Mouse (Mus musculus): ENCODE results near the gene Asic2.

DNA sequence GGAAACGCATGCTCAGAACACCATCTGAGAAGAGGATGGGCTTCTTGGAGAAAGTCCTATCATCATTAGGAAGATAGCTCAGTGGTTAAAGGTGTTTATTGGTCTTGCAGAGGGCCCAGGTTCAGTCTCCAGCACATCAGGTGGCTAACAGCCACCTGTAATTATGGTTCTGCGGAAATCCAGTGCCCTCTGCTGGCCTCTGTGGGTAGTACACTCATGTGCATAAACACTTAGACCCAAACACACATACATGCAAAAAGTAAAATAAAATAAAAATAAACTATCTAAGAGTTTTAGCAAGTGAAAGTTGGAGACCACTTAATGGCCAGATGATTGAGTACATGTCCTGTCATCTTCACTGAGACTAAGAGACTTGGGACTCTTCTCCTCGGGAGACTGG lies 603.8 kb downstream of the Asic2 start:
- TF ChIP-seq CTCF (conservative IDR thresholded peaks at IDR 0.05; ENCODE audit: low read length) (peak; percentile 61), POU5F1 (IDR thresholded peaks at IDR 0.05; ENCODE audit: borderline replicate concordance, low read length) (no peak), NANOG (IDR thresholded peaks at IDR 0.05; ENCODE audit: borderline replicate concordance, low read length) (no peak)

All from E14TG2a.4 (cell line).